Mouse (Mus musculus) liver, embryonic 14.5 days (tissue): ENCODE data around the gene Rps12. TPM values are rescaled to one million over a fixed set of nuclear protein-coding genes. Genes with fewer than 3 reads are reported as not detected.
A peak's percentile ranks its signal among the peaks of the same experiment; 100 is the strongest.

Source experiments
- ATAC-seq: fragments of 200-750 bp; cut with Nextera tagmentation; 2 replicates; pipeline ENCODE4 v1.8.0; 2017; ENCODE audit warnings: moderate number of reproducible peaks, mild to moderate bottlenecking, moderate library complexity; ENCODE audit not compliant: insufficient read depth
- DNase-seq, 3 experiments: peaks; one replicate each; pipeline ENCODE4 v3.0.0-alpha.2; 2012 to 2013; ENCODE audit warnings: low read depth in 3 of 3, low spot score in 3 of 3
- H3K27ac ChIP-seq: fragments of 300-500 bp; sonication (generic); 2 replicates; pipeline ENCODE4 v1.5.1; 2014; ENCODE audit warnings: moderate library complexity, mild to moderate bottlenecking, control low read depth, inconsistent platforms
- H3K27me3 ChIP-seq: fragments of 300-500 bp; sonication (generic); 2 replicates; pipeline ENCODE4 v1.6.1; 2014; ENCODE audit warnings: mild to moderate bottlenecking, low read length, moderate library complexity; ENCODE audit not compliant: control insufficient read depth, insufficient read depth
- H3K36me3 ChIP-seq: fragments of 300-500 bp; sonication (generic); replicated peaks from 2 replicates; pipeline ENCODE4 v1.6.1; 2014; ENCODE audit warnings: low read depth; ENCODE audit not compliant: control insufficient read depth, insufficient read depth
- H3K4me1 ChIP-seq, 2 experiments: fragments of 200-500 bp in 1 of 2; fragments of 300-500 bp in 1 of 2; sonication (generic) in 1 of 2; replicated peaks; 2 replicates each; pipeline ENCODE4 v1.6.1; 2012 to 2014; ENCODE audit warnings: antibody characterized with exemption in 1 of 2, inconsistent platforms in 1 of 2, low read length in 1 of 2; ENCODE audit not compliant: control insufficient read depth in 2 of 2, insufficient read depth in 2 of 2
- H3K4me2 ChIP-seq: fragments of 300-500 bp; sonication (generic); 2 replicates; pipeline ENCODE4 v1.6.1; 2014; ENCODE audit warnings: low read depth, mild to moderate bottlenecking, control low read depth, moderate library complexity
- H3K4me3 ChIP-seq, 2 experiments: fragments of 200-500 bp in 1 of 2; fragments of 300-500 bp in 1 of 2; sonication (generic) in 1 of 2; 2 replicates each; pipeline ENCODE4 v1.5.1; 2012 to 2014; ENCODE audit warnings: low read depth in 2 of 2, low read length in 2 of 2, mild to moderate bottlenecking in 2 of 2, control low read depth in 1 of 2, inconsistent platforms in 1 of 2, moderate library complexity in 1 of 2; ENCODE audit not compliant: insufficient read depth in 1 of 2
- H3K9ac ChIP-seq: fragments of 300-500 bp; sonication (generic); replicated peaks from 2 replicates; pipeline ENCODE4 v1.6.1; 2014; ENCODE audit warnings: mild to moderate bottlenecking, control low read depth, moderate library complexity
- H3K9me3 ChIP-seq: fragments of 300-500 bp; sonication (generic); 2 replicates; pipeline ENCODE4 v1.6.1; 2016; ENCODE audit warnings: low read length, mixed read lengths; ENCODE audit not compliant: control insufficient read depth
- CTCF ChIP-seq: IDR thresholded peaks from 2 replicates; pipeline ENCODE4 v1.5.1; 2016; ENCODE audit warnings: antibody characterized with exemption, low read depth, control low read depth
- EP300 ChIP-seq: IDR thresholded peaks from 2 replicates; pipeline ENCODE4 v1.6.1; 2016; ENCODE audit warnings: antibody characterized with exemption, low read depth
- WGBS: fragments of 180-500 bp; shearing (Covaris S2); extraction: QIAGEN DNeasy Blood & Tissue Kit; methylation state at CpG from one replicate; pipeline ENCODE4 v1.1.7; 2014; ENCODE audit not compliant: insufficient replicate concordance; 5-methylcytosine and 5-hydroxymethylcytosine counted together
- polyA plus RNA-seq, 2 experiments: library from polyadenylated mRNA; depleted of rRNA in 1 of 2; stranded (reverse) in 1 of 2; unstranded in 1 of 2; fragments of >200 nt; fragmentation: Nextera tagmentation in 1 of 2; extraction: Ambion mirVana in 1 of 2; gene quantifications; 2 replicates each; pipeline versions ENCODE4 v1.2.1 to v1.2.3; 2012 to 2014

The Rps12 gene
- polyA plus RNA-seq, 2 experiments = 228 to 3,928 TPM

GRCm38 (mm10) chr10:23804665-23805064 is 17.6 kb upstream of the Rps12 start:
- no peak overlapping the region for H3K27ac ChIP-seq
- H3K36me3 ChIP-seq = no peaks in the 10 kb centered on the region
- H3K4me1 ChIP-seq = no peaks in the 10 kb centered on the region
- no peak overlapping the region for H3K4me3 ChIP-seq
- no peak overlapping the region for H3K9ac ChIP-seq
- ATAC-seq (no peak), DNase-seq (no peak)
- TF ChIP-seq CTCF (no peak), EP300 (no peak)
- 57% methylated on average over 3 of the region's 3 CpGs for WGBS
- no peaks in the 10 kb centered on the region for H3K9me3 ChIP-seq
- no peak overlapping the region for H3K4me2 ChIP-seq
- H3K27me3 ChIP-seq = no peaks in the 10 kb centered on the region

GRCm38 (mm10) chr10:23802911-23803310 is 15.8 kb upstream of the Rps12 start:
- Histone ChIP-seq H3K36me3 (no peaks in the 10 kb centered on the region), H3K27me3 (no peaks in the 10 kb centered on the region), H3K4me2 (no peak overlapping the region), H3K9ac (no peak overlapping the region), H3K4me1 (no peaks in the 10 kb centered on the region), H3K4me3 (no peak overlapping the region), H3K9me3 (no peaks in the 10 kb centered on the region), H3K27ac (no peak overlapping the region)
- 26% methylated on average over 3 of the region's 3 CpGs for WGBS
- TF ChIP-seq CTCF = no peak
- no peak for TF ChIP-seq EP300
- no peak for DNase-seq
- no peak for ATAC-seq

- no peak overlapping the region for H3K4me2 ChIP-seq
- H3K36me3 ChIP-seq = no peaks in the 10 kb centered on the region
- H3K27ac ChIP-seq = no peak overlapping the region
- peaks cover 0 to 2% of the 10 kb centered on the region in 2 experiments; a peak in 1 of 4 replicates for H3K4me1 ChIP-seq
- no peak overlapping the region for H3K4me3 ChIP-seq
- no peaks in the 10 kb centered on the region for H3K27me3 ChIP-seq
- ATAC-seq (no peak), DNase-seq (no peak)
- 67% methylated on average over 3 of the region's 3 CpGs for WGBS
- no peaks in the 10 kb centered on the region for H3K9me3 ChIP-seq
- H3K9ac ChIP-seq = no peak overlapping the region
- TF ChIP-seq CTCF = no peak
- no peak for TF ChIP-seq EP300
Observed at GRCm38 (mm10) chr10:23799933-23800332, 12.9 kb upstream of the Rps12 start.

- Histone ChIP-seq H3K4me1 (peaks cover 0 to 2% of the 10 kb centered on the region in 2 experiments; a peak in 1 of 4 replicates), H3K27ac (no peak overlapping the region), H3K27me3 (no peaks in the 10 kb centered on the region), H3K9me3 (no peaks in the 10 kb centered on the region), H3K4me2 (no peak overlapping the region), H3K36me3 (no peaks in the 10 kb centered on the region), H3K4me3 (no peak overlapping the region), H3K9ac (no peak overlapping the region)
- ATAC-seq (no peak), DNase-seq (no peak)
- 71% methylated on average over 1 of the region's 1 CpGs for WGBS
- TF ChIP-seq CTCF (no peak), EP300 (no peak)
Observed at GRCm38 (mm10) chr10:23798142-23798541, 11.1 kb upstream of the Rps12 start.

GRCm38 (mm10) chr10:23797606-23798005 is 10.5 kb upstream of the Rps12 start:
- Histone ChIP-seq H3K36me3 (no peaks in the 10 kb centered on the region), H3K4me2 (peak overlapping the region; percentile 83), H3K27ac (no peak overlapping the region), H3K4me1 (peaks cover 0 to 2% of the 10 kb centered on the region in 2 experiments; a peak in 1 of 4 replicates), H3K9me3 (no peaks in the 10 kb centered on the region), H3K4me3 (no peak overlapping the region; a peak in 1 of 4 replicates), H3K27me3 (no peaks in the 10 kb centered on the region), H3K9ac (no peak overlapping the region)
- ATAC-seq = no peak
- DNase-seq = no peak
- whole genome bisulfite sequencing = 27% methylated on average over 3 of the region's 3 CpGs
- no peak for TF ChIP-seq EP300
